Mouse (Mus musculus) kidney, postnatal 4 days (tissue): ENCODE results near the gene Gal3st1.

Experiments used
- DNase-seq, 2 experiments: peaks; one replicate each; pipeline ENCODE4 v3.0.0; 2021; ENCODE audit warnings: mixed read lengths in 2 of 2

Gal3st1 gene

GRCm38 (mm10) chr11:4035116-4035892, 51.9 kb downstream of the Gal3st1 start:
- DNase-seq = peak in 1 of 2 experiments; percentile 4

- no peak for DNase-seq
Measured at GRCm38 (mm10) chr11:4035916-4036315, 52.5 kb downstream of the Gal3st1 start.

GRCm38 (mm10) chr11:4036365-4037084, 53.1 kb downstream of the Gal3st1 start:
- DNase-seq = no peak

- no peak for DNase-seq
Measured at GRCm38 (mm10) chr11:4039951-4040350, 56.5 kb downstream of the Gal3st1 start.

GRCm38 (mm10) chr11:4041123-4041625, 57.7 kb downstream of the Gal3st1 start:
- DNase-seq = no peak

GRCm38 (mm10) chr11:4043081-4043480, 59.6 kb downstream of the Gal3st1 start:
- no peak for DNase-seq

- DNase-seq = peak; percentile 53 to 67
Measured at GRCm38 (mm10) chr11:4046526-4046925, 63.1 kb downstream of the Gal3st1 start.

- DNase-seq = no peak
Measured at GRCm38 (mm10) chr11:4047766-4048165, 64.3 kb downstream of the Gal3st1 start.

- DNase-seq = no peak
Measured at GRCm38 (mm10) chr11:4048438-4048837, 65.0 kb downstream of the Gal3st1 start.
